In genomic region chr7:29314844-29315628, GRCm38 (mm10) we compare ENCODE assay signal across 8 mouse cellular contexts. TPM values are rescaled to one million over a fixed set of nuclear protein-coding genes. Genes with fewer than 3 reads are reported as not detected.
DNase-seq lines count a peak whose midpoint lies in the region; ATAC-seq and TF ChIP-seq lines count a peak whose summit lies in the region.
"Had no signal": no experiment of that assay in that cellular context is flagged by ENCODE, and none has a peak within 500 bp of the region (broad histone marks: within the 10 kb centered on the region; RNA-seq: fewer than 3 reads in every experiment).

No protein-coding gene starts in this region.

- TF ChIP-seq CTCF in Patski (IDR thresholded peaks at IDR 0.05): no peak

- H3K9me3 ChIP-seq in hindbrain, embryonic 14.5 days (ENCODE audit: control insufficient read depth, low read length): no peaks in the 10 kb centered on the region
- H3K9me3 ChIP-seq in midbrain, embryonic 11.5 days (ENCODE audit: control insufficient read depth, low read length): no peaks in the 10 kb centered on the region
- no peaks in the 10 kb centered on the region for H3K9me3 ChIP-seq in intestine, embryonic 15.5 days
- H3K9me3 ChIP-seq: heart, embryonic 15.5 days had no signal

- H3K4me1 ChIP-seq in hindbrain, embryonic 14.5 days (replicated peaks; ENCODE audit: control insufficient read depth, insufficient read depth, low read length): peaks cover 82% of the 10 kb centered on the region
- peaks cover 72% of the 10 kb centered on the region for H3K4me1 ChIP-seq in midbrain, embryonic 11.5 days (ENCODE audit: control insufficient read depth, insufficient read depth, low read length)
- peaks cover 35% of the 10 kb centered on the region for H3K4me1 ChIP-seq in intestine, embryonic 15.5 days (replicated peaks)

- WGBS in hindbrain, embryonic 14.5 days: 33% methylated on average over 13 of the region's 13 CpGs
- WGBS in midbrain, embryonic 11.5 days: 50% methylated on average over 13 of the region's 13 CpGs
- WGBS in intestine, embryonic 15.5 days: 74% methylated on average over 13 of the region's 13 CpGs

- H3K4me3 ChIP-seq in hindbrain, embryonic 14.5 days (replicated peaks; ENCODE audit: low read length): no peak overlapping the region
- H3K4me3 ChIP-seq in midbrain, embryonic 11.5 days (ENCODE audit: low read depth, low read length): no peak overlapping the region
- no peak overlapping the region for H3K4me3 ChIP-seq in intestine, embryonic 15.5 days (replicated peaks)
- H3K4me3 ChIP-seq: heart, embryonic 15.5 days had no signal

- POLR2A ChIA-PET in Patski (lab: Charles Lee): no interaction called here

- CTCF ChIA-PET in Patski (lab: Charles Lee): interaction anchor here (1.5 kb wide), 1 partner anchor 14 kb away, joined by 4 read pairs; no protein-coding TSS in a partner anchor

- ATAC-seq in Patski: peak; percentile 72
- ATAC-seq in hindbrain, embryonic 14.5 days (ENCODE audit: low FRiP score): no peak
- ATAC-seq in midbrain, embryonic 11.5 days (ENCODE audit: low FRiP score): peak; percentile 33
- ATAC-seq in erythroblast, adult 5-6 weeks (replicated peaks; ENCODE audit: low FRiP score, poor library complexity, severe bottlenecking): no peak
- ATAC-seq in intestine, embryonic 15.5 days: no peak

- peak; percentile 66 for DNase-seq in Patski (ENCODE audit: low read depth, low spot score)
- DNase-seq in embryo, embryonic 9.5 days (ENCODE audit: extremely low spot score): peak; percentile 46
- DNase-seq in hindbrain, embryonic 14.5 days (ENCODE audit: low spot score): peak; percentile 63
- DNase-seq in midbrain, embryonic 11.5 days (ENCODE audit: low spot score, missing footprints): peak; percentile 93
- DNase-seq in heart, adult 9 months (ENCODE audit: low spot score in 2 of 2): no peak

- no peak overlapping the region; the same call in 1 of the 2 replicates for H3K9ac ChIP-seq in hindbrain, embryonic 14.5 days
- H3K9ac ChIP-seq in midbrain, embryonic 11.5 days (ENCODE audit: low read length): no peak overlapping the region
- no peak overlapping the region for H3K9ac ChIP-seq in intestine, embryonic 15.5 days
- H3K9ac ChIP-seq: heart, embryonic 15.5 days had no signal

- peak overlapping the region; percentile 95 for H3K27ac ChIP-seq in hindbrain, embryonic 14.5 days
- H3K27ac ChIP-seq in midbrain, embryonic 11.5 days (ENCODE audit: low read depth, low read length): no peak overlapping the region
- no peak overlapping the region for H3K27ac ChIP-seq in intestine, embryonic 15.5 days
- H3K27ac ChIP-seq: heart, embryonic 15.5 days had no signal

- H3K27me3 ChIP-seq in Patski: no peaks in the 10 kb centered on the region
- no peaks in the 10 kb centered on the region for H3K27me3 ChIP-seq in hindbrain, embryonic 14.5 days (ENCODE audit: control insufficient read depth, insufficient read depth, low read length)
- no peaks in the 10 kb centered on the region for H3K27me3 ChIP-seq in midbrain, embryonic 11.5 days (ENCODE audit: control insufficient read depth, insufficient read depth, low read length)
- no peaks in the 10 kb centered on the region for H3K27me3 ChIP-seq in intestine, embryonic 15.5 days (replicated peaks)

- in situ Hi-C loops in Patski (cut with MboI; ENCODE audit: low pct_unique_long_range_greater_than_20kb): no loop called here

- H3K36me3 ChIP-seq in hindbrain, embryonic 14.5 days (replicated peaks; ENCODE audit: control insufficient read depth, insufficient read depth): peaks cover 41% of the 10 kb centered on the region
- H3K36me3 ChIP-seq in midbrain, embryonic 11.5 days (ENCODE audit: control insufficient read depth, insufficient read depth, low read length): peaks cover 5% of the 10 kb centered on the region
- no peaks in the 10 kb centered on the region for H3K36me3 ChIP-seq in intestine, embryonic 15.5 days
- H3K36me3 ChIP-seq: heart, embryonic 15.5 days had no signal

- H3K4me2 ChIP-seq in hindbrain, embryonic 14.5 days (replicated peaks): peak overlapping the region; percentile 20
- H3K4me2 ChIP-seq in midbrain, embryonic 11.5 days: peak overlapping the region; percentile 9; the same call in 1 of the 2 replicates
- H3K4me2 ChIP-seq in intestine, embryonic 15.5 days (replicated peaks): no peak overlapping the region
- H3K4me2 ChIP-seq: heart, embryonic 15.5 days had no signal

RNA-seq across cellular contexts. Expression of gene Dpf1, which starts 11.3 kb away (rescaled TPM):
- 6.2 TPM for polyA plus RNA-seq in Patski (2021)
- polyA plus RNA-seq in hindbrain, embryonic 14.5 days (2014; fragmentation: Nextera tagmentation; extraction: Ambion mirVana): 160 and 161 TPM in 2 replicates
- polyA plus RNA-seq in midbrain, embryonic 11.5 days (2014; fragmentation: Nextera tagmentation; extraction: Ambion mirVana): 59.9 and 62.9 TPM in 2 replicates
- total RNA-seq in erythroblast, adult 5-6 weeks (2015; ENCODE audit: low replicate concordance): not detected in 2 replicates
- not detected in 2 replicates for total RNA-seq in erythroblast, adult 5-6 weeks (2017; ENCODE audit: low replicate concordance)
- polyA plus RNA-seq in intestine, embryonic 15.5 days (2015; fragmentation: Nextera tagmentation; extraction: Ambion mirVana): 6.7 and 6.8 TPM in 2 replicates

RNA-seq across cellular contexts. Expression of gene Ppp1r14a, which starts 25.9 kb away (rescaled TPM):
- 5.1 TPM for polyA plus RNA-seq in Patski (2021)
- 2.2 and 3.6 TPM in 2 replicates for polyA plus RNA-seq in hindbrain, embryonic 14.5 days (2014; fragmentation: Nextera tagmentation; extraction: Ambion mirVana)
- polyA plus RNA-seq in midbrain, embryonic 11.5 days (2014; fragmentation: Nextera tagmentation; extraction: Ambion mirVana): 21.6 and 21.8 TPM in 2 replicates
- total RNA-seq in erythroblast, adult 5-6 weeks (2015; ENCODE audit: low replicate concordance): not detected in 2 replicates
- not detected in 2 replicates for total RNA-seq in erythroblast, adult 5-6 weeks (2017; ENCODE audit: low replicate concordance)
- polyA plus RNA-seq in intestine, embryonic 15.5 days (2015; fragmentation: Nextera tagmentation; extraction: Ambion mirVana): 44.3 and 50.7 TPM in 2 replicates

RNA-seq across cellular contexts. Expression of gene Spint2, which starts 33.3 kb away (rescaled TPM):
- polyA plus RNA-seq in Patski (2021): 446 TPM
- polyA plus RNA-seq in hindbrain, embryonic 14.5 days (2014; fragmentation: Nextera tagmentation; extraction: Ambion mirVana): 71.3 and 73.2 TPM in 2 replicates
- polyA plus RNA-seq in midbrain, embryonic 11.5 days (2014; fragmentation: Nextera tagmentation; extraction: Ambion mirVana): 16.5 and 18.3 TPM in 2 replicates
- 15.5 and 18.8 TPM in 2 replicates for total RNA-seq in erythroblast, adult 5-6 weeks (2015; ENCODE audit: low replicate concordance)
- total RNA-seq in erythroblast, adult 5-6 weeks (2017; ENCODE audit: low replicate concordance): 6.8 and 7.6 TPM in 2 replicates
- polyA plus RNA-seq in intestine, embryonic 15.5 days (2015; fragmentation: Nextera tagmentation; extraction: Ambion mirVana): 633 and 716 TPM in 2 replicates

Comparison
In these comparisons a context has a peak if more than half of its experiments do, and no peak if none do; other contexts are left out.
1. ATAC-seq: peak in Patski (single experiment) and midbrain, embryonic 11.5 days (single experiment); none in hindbrain, embryonic 14.5 days (single experiment), erythroblast, adult 5-6 weeks (single experiment) and intestine, embryonic 15.5 days (single experiment).
2. DNase-seq: peak in Patski (single experiment), embryo, embryonic 9.5 days (single experiment), hindbrain, embryonic 14.5 days (single experiment) and midbrain, embryonic 11.5 days (single experiment); none in heart, adult 9 months (0 of 2).